Mouse (Mus musculus): ENCODE results near the gene Ercc4. TPM values are rescaled to one million over a fixed set of nuclear protein-coding genes. Genes with fewer than 3 reads are reported as not detected.
"Not testable (repeated sequence)": the region's sequence is repeated elsewhere in the genome, so short reads cannot be mapped to it uniquely, and the experiment has no call there.

The Ercc4 gene
- polyA plus RNA-seq (2012; rRNA removed): 12.7 and 14.0 TPM in 2 replicates

DNA sequence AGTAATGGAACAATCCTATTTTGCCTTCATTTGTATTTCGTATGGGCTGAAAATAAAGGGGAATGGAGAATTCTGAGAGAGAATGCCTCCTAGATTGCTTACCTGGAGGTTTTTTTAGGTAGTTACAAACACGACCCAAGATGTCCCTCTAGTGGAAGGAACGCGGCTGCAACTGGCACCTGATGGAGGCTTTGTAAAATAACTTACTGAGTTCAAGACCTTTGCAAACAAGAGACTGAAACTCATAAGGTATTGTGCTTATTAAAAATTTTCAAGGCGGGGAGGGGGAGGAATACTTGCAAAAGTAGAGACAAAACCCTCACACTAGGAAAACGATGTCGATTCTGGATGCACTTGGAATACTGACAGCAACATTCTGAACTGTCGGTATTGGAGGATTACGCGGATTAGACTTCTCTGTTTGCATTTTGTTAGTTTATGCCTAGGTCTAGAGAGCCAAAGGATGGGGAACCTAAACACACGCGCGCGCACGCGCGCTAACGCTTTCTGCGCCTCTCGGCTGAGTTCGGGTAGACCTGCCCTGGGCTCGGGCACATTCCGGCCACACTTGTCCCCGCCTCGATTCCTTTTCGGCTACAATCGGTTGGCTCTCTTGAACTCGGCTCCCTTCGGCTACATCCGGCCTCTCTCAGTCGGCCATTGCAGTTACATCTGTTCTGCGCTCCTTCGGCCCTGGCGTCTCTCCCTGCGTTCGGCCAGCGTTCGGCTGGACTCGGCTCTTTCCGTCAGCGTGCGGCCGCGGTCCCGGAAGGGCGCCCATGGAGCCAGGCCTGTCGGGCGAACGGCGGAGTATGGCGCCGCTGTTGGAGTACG, at the start of gene Ercc4:
Gene Ercc4 (plus strand): TSS at position 529 of the 834 bp plus-strand sequence.
- peak; percentile 95 for DNase-seq (ENCODE audit: low spot score)

DNA sequence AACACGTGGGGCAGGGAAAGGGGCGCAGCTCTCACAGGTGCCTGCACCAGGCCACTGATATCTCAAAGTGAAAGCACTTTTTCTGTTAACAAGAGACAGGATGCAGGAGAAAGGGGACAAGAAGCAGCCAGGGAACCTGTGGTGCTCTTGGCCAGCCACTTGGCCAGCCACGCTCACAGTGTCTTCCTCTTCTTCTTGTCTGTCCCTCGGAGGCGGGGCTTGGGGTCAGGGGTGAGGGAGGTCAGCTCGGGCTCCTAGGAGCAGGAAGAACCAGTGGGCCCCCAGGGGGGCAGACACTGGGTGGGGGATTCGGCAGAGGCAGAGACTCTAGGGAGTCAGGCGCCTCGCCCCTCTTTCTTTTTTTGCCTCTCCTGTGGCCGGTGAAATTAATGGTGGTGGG, 48.4 kb upstream of the Ercc4 start:
- DNase-seq (ENCODE audit: low spot score): no peak

DNA sequence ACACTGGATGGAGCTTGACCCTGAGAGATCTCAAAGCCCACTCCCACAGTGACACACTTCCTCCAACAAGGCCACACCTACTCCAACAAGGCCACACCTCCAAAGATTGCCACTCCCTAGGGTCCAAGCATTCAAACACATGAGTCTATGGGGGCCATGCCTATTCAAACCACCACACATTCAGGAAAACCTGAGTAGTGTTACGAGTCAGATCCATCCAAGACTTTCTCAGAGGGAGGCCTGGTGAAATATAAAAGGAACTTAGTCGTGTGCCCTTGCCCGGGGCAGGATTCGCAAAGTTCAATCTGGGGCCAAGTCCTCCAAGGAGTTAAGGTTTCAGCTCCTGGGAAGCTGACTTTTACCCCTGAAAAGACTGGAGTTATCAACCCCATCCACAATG, 35.3 kb upstream of the Ercc4 start:
- DNase-seq (ENCODE audit: low spot score): no peak

DNA sequence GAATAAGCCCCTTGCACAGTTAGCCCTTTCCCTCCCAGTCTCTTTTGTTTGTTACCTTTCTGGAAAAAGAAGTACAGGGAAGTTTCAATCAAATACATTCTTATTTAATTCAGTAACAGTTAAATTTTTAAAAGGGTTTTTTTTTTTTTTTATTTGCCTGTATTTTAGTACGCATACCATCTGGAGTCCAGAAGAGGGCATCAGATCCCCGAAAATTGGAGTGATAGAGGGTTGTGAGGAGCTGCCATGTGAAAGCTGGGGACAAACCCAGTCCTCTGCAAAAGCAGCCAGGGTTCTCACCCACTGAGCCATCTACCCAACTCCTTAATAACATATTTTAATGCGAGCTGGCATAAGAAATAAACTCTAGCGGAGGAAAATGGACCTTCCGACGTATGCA, 29.3 kb upstream of the Ercc4 start:
- no peak for DNase-seq (ENCODE audit: low spot score)

DNA sequence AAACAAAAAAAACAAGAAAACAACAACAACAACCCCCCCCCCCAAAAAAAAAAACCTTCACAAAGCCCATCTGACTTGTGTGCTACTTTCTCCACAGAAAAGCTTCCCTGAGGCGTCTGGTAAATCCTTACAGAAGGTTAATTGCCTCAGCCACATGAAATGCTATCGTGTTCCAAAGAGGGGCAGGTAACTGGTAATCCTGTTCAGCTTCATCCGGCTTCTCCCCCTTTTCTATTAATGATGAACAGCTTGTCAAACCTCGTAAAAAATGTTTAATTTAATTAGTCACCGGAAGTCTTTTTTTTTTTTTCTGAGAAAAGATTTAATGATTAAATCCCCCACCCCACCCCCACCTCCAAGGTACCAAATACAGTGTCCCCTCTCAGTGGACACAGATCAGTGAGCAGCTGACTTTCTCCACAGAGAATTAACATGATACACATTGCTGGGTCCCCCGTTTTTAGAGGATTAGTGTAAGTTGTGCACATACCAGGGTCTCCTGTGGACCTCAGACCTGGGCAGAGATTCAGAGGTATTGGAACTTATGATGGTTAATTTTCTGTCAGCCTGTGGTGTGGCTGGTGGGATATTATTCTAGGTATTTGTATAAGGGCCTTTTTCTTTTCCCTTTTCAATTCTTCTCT, 26.2 kb upstream of the Ercc4 start:
- no peak for DNase-seq (ENCODE audit: low spot score)

DNA sequence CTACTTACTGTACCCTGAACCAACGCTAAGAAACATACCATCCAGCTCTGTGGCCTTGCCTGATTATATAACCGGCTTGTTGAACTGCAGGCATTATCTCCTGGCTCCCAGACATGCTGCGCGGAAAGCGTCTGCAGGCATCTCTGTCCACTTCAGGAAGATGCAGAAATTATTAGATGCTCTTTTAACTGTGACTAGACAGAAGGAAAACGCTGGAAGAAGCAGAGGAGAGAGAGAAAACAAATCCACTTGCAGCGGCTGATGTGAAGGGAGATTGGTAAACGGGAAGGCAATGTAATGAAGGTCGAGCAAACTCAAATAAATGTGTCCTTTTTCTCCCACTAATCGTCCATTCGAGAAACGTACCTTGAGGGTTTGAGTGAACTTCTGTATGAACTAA, 1.1 kb upstream of the Ercc4 start:
- DNase-seq (ENCODE audit: low spot score): no peak

DNA sequence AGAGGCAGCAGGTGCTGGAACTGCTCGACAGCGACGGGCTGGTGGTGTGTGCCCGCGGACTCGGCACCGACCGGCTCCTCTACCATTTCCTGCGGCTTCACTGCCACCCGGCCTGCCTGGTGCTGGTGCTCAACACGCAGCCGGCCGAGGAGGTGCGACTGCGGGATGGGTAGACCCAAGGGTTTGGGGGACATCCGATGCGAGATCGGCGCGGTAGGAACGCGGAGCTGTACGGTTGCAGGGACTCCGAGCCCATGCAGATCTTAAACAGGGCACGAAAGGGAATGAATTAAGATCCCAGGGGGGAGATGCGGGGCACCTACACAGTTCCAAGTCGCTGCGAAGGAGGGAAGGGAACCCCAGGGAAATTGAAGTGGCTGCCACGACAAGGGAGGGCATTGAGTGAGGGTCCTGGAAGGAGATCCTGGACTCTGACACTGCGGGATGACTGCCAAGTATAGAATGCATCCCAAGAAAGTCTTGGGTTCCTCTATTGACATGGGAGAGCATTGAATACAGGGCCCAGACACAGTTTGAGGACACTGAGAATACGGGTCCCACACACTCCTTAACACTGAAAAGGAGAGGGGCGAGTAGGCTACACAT, 609 bp downstream of the Ercc4 start:
- DNase-seq (ENCODE audit: low spot score): no peak

DNA sequence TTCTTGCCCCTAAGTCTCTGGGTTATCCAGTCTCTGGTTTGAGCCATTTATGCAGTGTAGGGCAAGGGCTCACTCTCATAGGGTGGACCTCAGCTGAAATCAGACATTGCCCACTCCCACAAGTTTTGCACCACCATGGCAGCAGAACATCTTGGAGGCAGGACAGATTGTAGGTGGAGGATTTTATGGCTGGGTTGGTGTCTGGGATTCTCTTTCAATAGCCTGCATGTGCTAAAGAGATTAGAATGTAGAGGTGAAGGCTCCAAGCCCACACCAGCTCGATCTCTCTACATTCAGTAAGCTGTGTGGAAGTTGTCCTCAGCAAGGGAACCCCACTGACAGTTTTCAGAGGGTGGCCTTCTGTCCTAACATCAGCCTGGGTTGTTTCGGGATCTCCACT, 5.3 kb downstream of the Ercc4 start:
- DNase-seq (ENCODE audit: low spot score): no peak

DNA sequence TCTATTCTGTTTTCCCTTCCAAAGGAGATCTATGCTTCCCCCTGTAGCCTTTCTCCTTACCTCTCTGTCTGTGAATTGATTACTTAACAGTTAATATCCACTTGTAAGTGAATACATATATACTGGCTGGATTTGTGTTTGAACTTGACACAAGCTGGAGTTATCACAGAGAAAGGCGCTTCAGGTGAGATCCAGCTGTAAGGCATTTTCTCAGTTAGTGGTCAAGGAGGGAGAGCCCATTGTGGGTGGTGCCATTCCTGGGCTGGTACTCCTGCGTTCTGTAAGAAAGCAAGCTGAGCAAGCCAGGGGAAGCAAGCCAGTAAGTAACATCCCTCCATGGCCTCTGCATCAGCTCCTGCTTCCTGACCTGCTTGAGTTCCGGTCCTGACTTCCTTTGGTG, 6.0 kb downstream of the Ercc4 start:
- DNase-seq (ENCODE audit: low spot score): not testable (repeated sequence)

DNA sequence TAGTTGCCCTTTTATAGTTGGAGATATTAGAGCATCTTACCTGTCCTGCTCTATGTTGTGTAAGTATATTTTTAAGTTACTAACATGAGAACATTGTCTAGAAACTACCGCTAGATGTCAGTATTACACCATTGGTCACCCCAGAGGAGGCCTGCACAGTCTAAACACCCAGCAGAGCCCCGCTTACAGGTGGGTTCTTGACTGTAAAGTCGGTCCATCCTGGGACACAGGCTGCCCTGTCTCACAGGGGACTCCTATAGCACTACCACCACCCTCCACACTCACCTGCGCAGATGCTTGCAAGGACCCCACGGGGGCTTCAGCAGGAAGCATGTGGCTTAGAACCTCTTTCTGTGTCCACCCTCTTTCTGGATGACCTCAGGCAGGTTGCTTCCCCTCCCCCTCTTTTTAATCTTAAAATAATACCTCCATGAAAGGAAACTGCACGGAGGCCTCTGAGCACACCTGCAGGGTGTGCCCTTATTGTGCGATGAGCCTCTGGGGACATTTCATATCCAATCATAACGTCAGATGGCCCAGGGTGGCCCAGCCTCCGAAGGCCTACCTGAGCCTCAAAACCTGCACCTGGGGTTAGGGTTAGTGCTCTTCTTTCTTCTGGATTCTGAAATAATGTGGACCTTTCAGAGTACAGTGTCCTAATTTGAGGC, 7.9 kb downstream of the Ercc4 start:
- DNase-seq (ENCODE audit: low spot score): no peak

DNA sequence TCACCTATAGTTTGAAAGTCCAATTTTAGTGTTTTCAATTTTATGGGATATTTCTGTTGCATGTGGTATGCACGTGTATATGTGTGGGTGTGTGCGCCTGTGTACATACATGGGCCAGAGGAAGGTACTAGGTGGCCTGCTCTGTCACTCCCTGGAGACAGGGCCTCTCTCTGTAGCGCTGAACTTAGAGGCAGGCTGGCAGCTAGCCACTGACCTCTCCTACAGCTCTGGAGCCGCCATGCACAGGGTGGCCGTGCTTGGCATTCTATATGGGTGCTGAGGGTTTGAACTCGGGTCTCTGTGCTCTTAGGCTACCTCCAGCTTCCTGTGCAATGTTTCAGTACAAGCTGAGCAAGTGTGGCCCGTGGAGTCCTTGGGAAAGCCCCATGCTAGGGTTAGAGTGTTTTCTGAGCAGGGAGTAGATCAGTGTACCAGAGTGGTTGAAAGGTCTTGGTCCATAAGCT, 8.5 kb downstream of the Ercc4 start:
- DNase-seq (ENCODE audit: low spot score): no peak

DNA sequence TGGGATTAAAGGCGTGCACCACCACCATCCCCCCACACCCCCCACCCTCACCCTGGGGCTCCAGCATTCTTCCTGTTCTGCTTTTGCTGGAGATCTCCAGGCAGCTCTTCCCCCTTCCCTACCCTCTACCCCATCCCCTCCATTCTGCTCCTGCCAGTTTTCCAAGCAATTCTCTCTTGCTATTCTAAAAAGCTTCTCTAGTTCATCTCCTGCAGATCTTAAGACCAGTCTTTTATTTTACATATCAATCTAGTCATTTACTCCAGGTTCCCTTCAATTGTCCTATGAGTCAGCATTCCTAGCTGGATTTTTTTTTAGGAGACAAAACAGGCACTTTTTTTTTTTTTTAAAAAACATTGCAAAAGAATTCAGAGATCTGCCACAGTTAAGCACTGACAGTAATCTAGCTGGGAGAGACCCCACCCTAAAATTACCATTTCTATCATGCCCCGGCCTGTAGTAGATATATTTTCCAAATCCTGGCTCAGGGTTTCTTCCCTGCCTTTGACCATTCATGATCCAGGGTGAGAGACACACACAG, 9.3 kb downstream of the Ercc4 start:
- DNase-seq (ENCODE audit: low spot score): no peak

DNA sequence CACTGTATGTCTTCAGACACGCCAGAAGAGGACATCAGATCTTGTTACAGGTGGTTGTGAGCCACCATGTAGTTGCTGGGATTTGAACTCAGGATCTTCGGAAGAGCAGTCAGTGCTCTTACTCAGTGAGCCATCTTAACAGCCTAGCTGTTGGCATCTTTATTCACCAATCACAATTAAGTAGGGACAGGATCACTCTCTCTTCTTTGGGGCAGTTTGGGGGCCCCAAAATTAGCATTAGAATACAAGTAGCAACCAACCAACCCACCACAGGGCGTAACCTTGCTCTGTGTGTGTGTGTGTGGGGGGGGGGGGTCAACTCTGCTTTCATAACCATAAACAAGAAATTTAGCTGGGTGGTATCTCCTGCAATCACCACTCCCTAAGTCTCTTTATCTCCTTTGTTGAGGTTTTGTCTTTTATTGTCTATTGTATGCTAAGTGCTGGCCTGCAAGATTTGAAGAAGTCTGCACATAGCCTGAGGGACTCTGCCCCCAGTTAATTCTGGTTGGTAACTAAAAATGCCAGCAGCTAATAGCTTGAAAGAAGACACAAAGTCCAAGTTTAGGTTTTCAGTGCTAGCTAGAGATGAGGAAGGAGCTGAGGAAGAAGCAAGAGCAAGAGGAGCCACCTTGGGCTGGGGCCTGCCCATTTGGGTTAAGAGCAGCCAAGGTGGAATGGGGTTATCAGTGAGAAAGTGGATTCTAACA, 10.3 kb downstream of the Ercc4 start:
- DNase-seq (ENCODE audit: low spot score): no peak

DNA sequence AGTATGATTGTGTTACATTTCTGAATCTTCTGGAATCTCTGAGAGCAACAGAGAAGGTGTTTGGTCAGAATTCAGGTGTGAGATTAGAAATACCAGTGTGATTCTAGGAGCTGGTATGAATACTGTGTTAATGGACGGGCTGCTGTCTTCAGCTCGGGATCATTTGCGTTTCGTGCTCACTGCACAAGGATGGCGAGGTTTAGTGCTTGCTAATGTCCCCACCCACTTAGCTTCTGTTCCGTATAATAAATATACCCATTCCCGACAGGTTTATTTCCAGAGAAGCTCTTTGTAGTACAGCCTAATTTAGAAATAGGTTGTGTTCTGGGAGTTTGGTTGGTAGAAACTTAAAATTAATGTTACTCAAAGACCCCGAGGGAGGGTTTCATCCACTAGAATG, 15.9 kb downstream of the Ercc4 start:
- DNase-seq (ENCODE audit: low spot score): no peak

DNA sequence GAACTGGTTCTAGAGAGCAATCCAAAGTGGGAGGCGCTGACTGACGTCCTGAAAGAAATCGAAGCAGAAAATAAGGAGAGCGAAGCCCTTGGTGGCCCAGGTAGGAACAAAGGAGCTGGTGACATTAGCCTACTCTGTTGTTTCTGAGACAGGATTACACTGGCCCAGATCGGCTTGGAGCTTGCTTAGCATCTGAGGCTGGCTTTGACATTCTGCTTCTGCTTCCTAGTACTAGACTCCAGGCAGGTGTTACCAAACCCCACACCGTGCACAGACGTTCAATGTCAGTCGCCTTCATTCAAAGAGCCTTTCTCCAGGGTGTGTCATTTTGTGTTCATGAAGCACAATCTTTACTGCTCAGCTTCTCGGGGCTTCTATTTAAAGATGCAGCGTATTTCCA, 18.1 kb downstream of the Ercc4 start:
- no peak for DNase-seq (ENCODE audit: low spot score)

DNA sequence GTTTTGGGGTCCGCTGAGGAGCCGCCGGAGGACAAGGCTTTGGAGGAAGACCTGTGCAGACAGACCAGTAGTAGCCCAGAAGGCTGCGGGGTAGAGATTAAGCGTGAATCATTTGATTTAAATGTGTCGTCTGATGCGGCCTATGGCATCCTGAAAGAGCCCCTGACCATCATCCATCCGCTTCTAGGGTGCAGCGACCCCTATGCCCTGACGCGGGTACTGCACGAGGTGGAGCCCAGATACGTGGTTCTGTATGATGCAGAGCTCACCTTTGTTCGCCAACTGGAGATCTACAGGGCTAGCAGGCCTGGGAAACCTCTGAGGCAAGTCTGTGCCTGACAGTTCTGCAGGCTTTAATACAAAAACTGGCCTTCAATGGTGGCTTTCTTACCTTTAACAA, 20.9 kb downstream of the Ercc4 start:
- DNase-seq (ENCODE audit: low spot score): no peak

DNA sequence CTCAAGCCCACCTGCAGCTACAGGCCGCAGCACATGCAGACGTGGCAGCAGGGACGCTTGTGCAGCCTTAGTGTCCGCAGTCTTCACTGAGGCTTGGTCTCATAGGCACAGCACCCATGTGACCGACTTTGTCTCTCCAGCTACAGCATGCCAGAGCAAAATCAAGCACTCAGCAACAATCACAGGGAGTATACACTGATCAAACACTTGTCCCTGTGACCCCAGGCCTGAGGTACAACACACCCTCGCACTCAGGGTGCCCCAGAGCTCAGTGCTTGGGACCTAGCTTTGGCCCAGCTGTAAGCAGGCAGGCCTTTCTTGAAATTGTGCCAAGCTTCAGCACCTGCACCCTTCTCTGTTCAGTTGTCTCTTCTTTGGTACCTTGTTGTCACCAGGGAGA, 31.7 kb downstream of the Ercc4 start:
- DNase-seq (ENCODE audit: low spot score): no peak

DNA sequence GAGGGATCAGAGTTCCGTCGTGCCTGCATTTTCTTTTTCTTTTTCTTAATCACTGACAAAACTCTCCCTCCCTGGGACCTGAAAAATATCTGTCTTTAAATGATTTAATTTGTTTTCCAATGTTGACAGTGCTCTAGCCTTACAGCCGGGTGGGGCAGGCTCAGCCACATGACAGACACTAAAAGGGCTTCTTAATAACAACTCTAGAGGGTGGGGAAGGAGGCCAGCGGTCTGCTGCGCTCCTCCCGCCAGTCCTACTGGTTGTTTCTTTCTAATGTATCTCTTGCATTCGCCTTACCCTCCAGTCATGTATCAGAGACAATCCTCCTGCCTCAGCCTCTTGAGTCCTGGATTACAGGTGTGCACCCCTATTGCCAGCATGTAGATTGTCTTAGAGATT, 34.4 kb downstream of the Ercc4 start:
- no peak for DNase-seq (ENCODE audit: low spot score)

DNA sequence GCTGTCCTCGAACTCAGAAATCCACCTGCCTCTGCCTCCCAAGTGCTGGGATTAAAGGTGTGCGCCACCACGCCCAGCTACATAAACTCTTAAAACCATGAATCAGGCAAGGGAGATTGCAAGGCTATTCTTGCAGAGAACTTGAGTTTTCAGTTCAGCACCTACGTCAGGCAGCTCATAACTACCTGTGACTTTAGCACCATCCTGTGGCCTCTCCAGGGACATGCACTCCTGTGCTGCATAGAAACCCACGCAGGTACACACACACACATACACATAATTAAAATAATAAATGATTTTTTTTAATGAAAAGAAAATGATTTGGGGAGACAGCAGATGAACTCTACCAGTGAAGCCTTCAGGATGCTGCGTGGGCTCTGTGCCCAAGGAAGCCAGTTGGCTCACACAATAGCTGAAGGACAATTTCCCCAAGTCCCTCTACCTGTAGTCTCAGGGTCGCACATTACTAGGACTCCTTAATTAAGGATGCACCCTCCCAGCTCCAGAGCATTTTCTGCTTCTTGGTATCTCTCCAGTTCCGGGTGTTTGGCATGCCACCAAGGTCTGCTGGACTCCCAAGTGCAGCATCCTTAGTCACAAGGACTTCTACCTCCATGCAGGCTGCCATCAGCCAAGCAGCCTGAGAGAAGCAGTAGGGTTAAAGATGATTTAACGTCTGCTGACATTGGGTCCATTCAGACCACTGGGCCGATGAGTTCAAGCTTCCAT, 35.4 kb downstream of the Ercc4 start:
- DNase-seq (ENCODE audit: low spot score): no peak

DNA sequence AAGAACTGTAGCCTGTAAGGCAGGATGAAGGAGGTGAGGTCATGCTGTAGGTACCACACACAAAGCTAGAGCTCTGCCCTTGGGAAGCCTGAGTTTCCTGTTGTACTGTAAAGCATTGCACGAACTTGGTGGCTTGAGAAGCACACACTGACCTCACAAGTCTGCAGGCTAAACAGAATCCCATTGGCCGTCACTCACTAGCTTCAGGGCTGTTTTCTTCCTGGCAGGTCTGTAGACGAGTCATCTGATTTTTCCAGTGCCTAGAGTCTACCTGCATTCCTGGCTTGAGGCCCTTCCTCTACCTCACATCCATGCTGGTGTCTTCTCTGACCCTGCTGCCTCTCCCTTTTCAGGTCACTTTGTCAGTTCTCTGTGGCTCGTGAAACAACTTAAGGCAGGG, 36.7 kb downstream of the Ercc4 start:
- DNase-seq (ENCODE audit: low spot score): no peak
